Mouse (Mus musculus): ENCODE results near the gene Map3k9.

Map3k9 gene

GRCm38 (mm10) chr12:81781105-81781909 is at the start of gene Map3k9:
Gene Map3k9 (minus strand): TSS chr12:81781175.
- DNase-seq, result peak; percentile 97

GRCm38 (mm10) chr12:81828355-81828754 is 47.4 kb upstream of the Map3k9 start:
- DNase-seq, result no peak

DNA sequence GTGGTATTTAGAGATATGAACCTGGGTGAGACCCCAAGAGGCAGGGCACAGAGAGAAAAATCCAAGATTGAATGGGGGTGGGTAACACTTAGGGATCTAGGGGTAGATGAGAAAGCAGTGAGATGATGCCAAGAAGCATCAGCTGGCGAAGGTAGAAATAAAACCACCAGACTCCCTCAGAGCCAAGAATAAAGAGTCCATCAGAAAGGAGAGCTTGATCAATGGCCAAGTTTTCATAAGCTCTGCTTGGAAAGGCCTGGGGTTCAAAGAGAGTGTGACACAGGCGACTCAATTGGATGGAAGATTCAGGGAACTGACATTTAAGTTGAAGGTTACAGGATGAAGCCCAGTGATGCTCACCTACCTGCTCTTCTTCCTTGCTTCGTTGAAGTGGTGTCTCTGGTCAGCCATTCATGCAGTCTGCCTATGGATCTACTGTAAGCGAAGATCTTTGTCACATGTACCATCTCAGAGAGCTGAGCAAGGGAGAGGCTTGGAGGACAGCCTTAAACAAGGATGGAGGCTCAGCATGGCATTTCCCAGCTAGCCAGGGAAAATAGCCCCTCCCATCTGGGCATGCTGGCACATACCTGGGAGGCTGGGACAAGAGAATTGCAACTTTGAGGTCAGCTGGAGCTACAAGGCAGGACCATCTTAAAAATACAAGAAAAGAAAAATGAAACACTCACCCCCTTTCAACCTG is 42.0 kb upstream of the Map3k9 start:
- DNase-seq, result peak; percentile 75

GRCm38 (mm10) chr12:81822176-81822575 is 41.2 kb upstream of the Map3k9 start:
- DNase-seq, result no peak

DNA sequence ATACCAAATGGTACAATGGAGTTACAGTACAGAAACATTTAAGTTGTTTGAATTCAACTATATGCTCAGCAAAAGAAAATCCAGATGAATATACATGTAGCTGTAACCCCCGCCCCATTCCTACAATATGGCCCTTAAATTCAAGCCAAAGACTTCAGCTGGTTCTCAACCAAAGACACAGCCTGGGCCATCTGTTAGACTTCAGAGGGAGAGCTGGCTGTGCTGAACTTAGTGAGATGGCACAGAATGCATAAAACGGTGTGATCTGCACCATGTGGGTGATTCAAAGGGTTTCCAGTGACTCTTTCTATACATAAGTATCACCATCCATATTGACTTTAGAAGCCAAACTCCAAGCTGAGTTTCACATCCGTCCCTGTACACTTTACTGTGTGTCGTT is 39.7 kb upstream of the Map3k9 start:
- peak; percentile 64 for DNase-seq

GRCm38 (mm10) chr12:81817126-81817505 is 36.1 kb upstream of the Map3k9 start:
- no peak for DNase-seq

DNA sequence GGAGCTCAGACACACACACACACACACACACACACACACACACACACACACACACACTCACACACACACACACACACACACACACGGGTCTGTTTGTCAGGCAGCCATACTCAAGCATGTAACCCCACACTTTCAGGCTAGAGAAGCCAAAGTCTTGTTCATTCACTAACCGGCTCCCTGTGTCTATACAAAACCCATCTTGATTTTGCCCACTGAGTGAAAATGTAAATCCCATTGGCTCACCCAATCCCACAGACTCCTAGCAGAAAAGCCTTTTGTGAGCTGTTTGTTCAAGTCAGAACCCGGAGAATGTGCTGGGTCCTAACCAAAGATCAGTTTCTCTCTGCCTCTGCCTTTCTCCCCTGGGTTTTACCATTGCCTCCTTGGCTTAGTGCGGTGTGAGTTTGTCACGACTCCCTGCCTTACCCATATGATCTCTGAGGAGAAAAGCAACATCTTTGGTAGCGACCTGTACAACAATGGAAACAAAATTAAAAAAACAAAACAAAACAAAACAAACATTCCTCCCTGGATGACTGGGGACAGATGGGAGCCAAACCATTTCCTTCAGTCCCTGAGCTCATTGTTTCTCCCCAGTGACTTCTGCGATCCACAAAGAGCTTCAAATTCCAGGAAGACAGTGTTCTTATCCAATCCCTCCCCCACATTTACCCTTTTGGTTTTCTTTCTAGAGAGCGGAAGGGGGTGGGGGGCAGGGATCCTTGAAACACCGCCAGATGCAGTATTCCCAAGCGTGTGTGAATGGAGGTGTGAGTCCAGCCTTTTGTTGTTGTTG is 35.6 kb upstream of the Map3k9 start:
- no peak for DNase-seq

DNA sequence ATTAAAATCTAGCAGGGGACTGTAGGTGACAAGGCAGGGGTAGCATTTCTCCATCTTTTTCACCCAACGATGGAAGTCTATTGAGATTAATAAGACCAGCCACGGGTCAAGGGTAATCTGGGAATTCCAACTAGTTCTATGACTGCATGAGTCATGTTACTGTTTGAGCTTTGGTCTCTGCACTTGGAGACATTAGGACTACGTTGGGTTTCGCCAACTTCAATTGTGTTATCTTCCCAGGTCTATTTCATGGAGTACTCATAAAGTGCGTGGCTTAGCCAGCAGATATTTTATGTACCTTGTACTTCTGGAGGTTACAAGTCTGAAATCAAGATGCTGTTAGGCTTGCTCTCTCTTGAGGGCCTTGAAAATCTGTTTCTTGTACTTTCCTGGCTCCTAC is 33.8 kb upstream of the Map3k9 start:
- no peak for DNase-seq

GRCm38 (mm10) chr12:81810417-81810816 is 29.4 kb upstream of the Map3k9 start:
- no peak for DNase-seq

GRCm38 (mm10) chr12:81808596-81808995 is 27.6 kb upstream of the Map3k9 start:
- DNase-seq, result no peak

GRCm38 (mm10) chr12:81807953-81808352 is 27.0 kb upstream of the Map3k9 start:
- DNase-seq, result peak; percentile 45

GRCm38 (mm10) chr12:81807529-81807837 is 26.5 kb upstream of the Map3k9 start:
- no peak for DNase-seq

DNA sequence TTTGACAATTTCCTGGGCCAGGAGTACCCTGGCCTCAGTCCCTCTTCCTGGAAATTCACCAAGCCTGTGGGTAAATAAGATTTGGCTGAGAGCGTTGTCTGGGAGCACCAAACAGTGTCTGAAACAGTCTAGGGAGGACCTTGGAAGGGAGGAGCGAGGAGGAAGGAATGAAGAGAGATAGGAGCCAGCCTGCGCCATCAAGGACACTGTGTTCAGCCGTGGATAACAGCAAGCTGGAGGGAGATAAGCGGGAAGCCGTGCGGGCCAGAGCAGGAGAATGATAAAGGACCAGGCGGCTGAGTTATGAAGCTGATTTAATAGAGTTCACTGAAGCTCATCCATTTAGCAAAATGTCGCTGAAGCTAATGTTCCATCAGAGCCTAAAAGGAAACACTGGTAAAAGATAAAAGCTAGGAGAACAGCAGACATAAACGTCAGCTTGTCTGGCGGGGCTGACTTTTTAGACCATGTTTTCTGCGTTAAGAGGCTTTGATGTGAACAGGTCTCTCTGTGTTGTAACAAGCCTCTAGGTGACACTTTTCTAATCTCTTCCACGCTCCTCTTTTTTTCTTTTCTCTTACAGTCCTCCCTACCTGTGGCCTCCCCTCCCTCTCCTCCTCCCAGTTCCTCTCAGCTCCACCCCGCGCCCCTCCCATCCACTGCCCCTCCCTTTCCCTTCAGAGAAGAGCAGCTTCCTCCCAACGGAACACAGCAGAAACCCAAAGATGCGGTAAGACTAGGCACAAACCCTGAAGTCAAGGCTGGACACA is 26.0 kb upstream of the Map3k9 start:
- peak; percentile 74 for DNase-seq

GRCm38 (mm10) chr12:81806114-81806513 is 25.1 kb upstream of the Map3k9 start:
- no peak for DNase-seq

- no peak for DNase-seq
Observed at GRCm38 (mm10) chr12:81803803-81804202, 22.8 kb upstream of the Map3k9 start.

DNA sequence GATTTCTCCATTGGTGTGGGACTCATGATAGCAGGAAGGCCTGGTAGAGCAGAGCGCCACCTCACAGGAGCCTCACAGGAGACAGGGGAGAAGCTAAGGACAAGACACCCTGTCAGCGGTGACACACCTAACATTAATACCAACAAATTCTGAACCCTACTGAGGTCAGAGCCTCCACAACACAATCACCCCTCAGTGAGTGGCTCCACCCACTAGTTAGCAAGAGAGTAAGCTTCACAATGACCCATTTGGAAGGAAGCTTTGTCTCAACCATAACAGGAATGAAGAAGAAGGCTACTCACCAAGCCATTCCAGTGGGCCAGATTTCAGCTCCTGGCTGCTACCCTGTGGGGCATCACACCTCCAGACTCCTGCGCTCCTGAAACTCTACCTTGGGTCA is 22.0 kb upstream of the Map3k9 start:
- no peak for DNase-seq

DNA sequence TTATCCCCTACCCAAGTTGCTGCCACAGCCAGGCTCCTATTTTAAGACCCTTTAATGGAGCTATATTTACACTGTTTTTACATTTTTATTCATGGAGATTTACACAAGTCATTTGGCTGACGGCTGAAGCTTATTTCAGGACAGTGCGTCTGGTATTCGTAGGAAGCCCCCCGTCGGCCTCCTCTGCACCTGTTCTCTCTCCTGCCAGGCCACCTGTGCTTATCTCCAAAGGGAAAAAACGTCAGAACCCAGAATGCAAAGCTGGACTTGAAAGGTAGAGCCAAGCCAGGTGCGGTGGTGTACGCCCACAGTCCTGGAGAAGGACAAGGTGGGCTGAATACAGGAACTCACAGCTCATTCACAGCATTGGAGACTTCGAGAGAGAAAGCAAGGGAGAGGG is 20.2 kb upstream of the Map3k9 start:
- no peak for DNase-seq

DNA sequence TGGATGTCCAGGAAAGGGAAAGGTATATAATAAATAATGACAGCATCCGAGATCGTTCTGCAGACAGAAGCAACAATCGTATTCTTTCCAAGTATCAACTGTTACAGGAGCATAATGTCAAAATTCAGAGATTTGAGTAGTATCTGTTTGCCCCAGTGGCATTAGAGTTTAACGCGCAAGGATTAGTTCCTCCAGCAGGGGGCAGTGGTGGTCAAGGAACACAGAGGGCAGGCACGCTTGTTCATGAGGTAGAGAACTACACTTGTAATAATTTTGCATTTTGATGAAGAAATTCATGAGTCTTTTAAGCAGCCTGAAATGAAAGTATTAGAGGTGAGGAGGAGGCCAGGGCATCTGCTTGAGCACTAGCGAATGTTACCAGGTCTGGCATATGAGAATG is 15.6 kb upstream of the Map3k9 start:
- peak; percentile 49 for DNase-seq

DNA sequence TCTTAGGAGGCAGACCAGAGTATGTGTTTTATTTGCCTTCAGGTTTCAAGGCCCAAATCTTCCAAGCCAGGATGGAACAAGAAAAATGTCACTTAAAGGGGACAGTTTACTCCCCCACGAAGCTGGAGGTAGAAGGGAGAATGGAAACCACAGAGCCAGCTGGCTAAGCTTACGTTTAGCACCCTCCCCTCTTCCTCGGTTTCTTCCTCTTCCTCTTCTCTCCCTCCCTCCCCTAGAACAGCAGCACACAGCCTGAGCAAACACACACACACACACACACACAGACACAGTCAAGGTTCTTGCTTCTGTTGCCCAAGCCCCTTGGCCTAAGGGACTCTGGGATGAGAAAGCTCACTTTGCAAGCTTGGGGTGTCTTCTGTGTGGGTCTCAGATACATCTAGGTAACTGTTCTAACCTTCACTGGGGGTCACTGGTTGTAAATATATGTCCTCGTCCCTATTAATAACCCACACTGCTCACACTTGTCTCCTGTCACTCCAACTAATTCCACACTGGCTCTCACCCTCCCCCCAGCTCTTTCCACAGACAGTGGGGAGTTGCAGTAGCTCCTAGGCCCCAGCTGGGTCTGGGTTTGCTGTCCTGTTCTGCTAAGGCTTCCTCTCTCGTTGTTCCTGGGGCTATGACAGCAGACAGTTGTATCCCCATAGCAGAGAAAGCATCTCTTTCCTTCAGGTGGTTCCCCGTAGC is 11.7 kb upstream of the Map3k9 start:
- DNase-seq, result no peak

DNA sequence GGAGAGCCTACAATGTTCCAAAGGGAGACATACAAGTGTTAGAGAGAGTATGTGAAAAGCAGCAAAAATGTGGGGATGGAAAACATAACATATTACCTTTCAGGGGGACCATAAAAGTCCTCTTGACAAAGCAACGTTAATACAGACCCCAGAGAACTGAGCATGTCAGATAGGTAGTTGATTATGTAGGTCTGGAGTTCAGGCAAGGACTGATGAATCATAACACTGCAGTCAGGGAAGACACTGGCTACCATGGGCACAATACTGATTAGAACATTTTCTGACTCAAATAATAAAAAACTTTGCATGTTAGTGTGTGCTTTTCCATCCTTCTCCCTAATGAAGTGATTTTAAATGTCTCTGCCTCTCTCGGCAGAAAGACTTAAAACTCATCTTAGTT is 8.5 kb upstream of the Map3k9 start:
- no peak for DNase-seq

- DNase-seq, result peak; percentile 89
Observed at GRCm38 (mm10) chr12:81788672-81789084, 7.7 kb upstream of the Map3k9 start.

DNA sequence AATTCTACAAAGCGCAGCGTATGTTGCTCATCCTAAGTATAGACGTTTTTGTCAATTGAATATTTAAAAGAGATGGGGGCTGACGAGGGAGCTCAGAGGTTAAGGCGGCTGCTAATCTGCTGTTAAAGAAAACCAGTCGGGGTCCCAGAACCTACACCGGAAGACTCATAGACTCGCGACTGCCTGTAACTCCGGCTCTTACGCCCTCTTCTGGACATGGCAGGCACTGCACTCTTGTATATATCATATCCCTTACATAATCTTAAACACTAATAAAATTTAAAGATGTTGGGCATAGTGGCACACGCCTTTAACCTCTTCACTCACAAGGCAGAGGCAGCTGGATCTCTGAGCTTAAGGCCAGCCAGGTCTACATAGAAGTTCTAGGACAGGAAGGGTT is 6.3 kb upstream of the Map3k9 start:
- no peak for DNase-seq

All from cerebellum, adult 11-12 months (tissue).